Mouse (Mus musculus): ENCODE data around the gene Foxj3.

GRCm38 (mm10) chr4:119668596-119668995 is 131.8 kb downstream of the Foxj3 start:
- TF ChIP-seq CTCF (conservative IDR thresholded peaks at IDR 0.05; ENCODE audit: insufficient read depth, insufficient read length, low read depth, low read length) (no peak), POLR2A (IDR thresholded peaks at IDR 0.05; ENCODE audit: low read depth, low read length) (no peak)

Data from kidney, adult 2 months (tissue).